Mouse (Mus musculus) kidney, adult 2 months (tissue): ENCODE data around the gene Gm11555.
"Not testable (repeated sequence)": the region's sequence is repeated elsewhere in the genome, so short reads cannot be mapped to it uniquely, and the experiment has no call there.

Source experiments
- CTCF ChIP-seq: fragments of 200-500 bp; conservative IDR thresholded peaks from 2 replicates; pipeline ENCODE4 v1.5.1; 2011; ENCODE audit warnings: low read depth, mild to moderate bottlenecking, control low read depth, low read length, moderate library complexity, mixed read lengths; ENCODE audit not compliant: insufficient read depth, insufficient read length
- POLR2A ChIP-seq: fragments of 200-500 bp; IDR thresholded peaks from one replicate; pipeline ENCODE4 v1.6.1; 2011; ENCODE audit warnings: low read depth, low read length, control low read depth

DNA sequence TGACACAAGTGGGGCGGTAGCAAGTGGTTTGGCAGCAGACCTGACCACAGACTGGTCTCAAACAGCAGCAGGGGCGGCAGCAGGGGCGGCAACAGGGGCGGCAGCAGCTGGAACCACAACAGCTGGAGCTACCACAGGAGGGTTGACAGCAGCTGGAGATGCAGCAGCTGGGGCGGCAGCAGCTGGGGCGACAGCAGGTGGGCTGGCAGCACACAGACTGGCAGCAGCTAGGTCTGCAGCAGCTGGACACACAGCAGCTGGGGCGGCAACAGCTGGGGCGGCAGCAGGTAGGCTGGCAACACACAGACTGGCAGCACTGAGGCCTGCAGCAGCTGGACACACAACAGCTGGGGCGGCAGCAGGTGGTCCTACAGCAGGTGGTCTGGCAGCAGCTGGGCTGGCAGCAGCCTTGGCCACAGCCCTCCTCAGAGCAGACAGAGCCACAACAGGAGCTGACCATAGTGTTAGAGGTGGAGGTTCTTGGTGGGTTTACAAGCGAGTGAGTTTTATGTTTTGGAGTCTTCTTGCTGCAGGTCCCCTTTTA lies 8.5 kb upstream of the Gm11555 start, which contains the start of gene Gm11563:
- not testable (repeated sequence) for TF ChIP-seq CTCF, POLR2A
